Mouse (Mus musculus) liver, adult 2 months (tissue): ENCODE measurements at regions not wholly inside any gene's neighbourhood (a gene's known extent, or its start where the extent isn't known, plus 50 kb on each side); places are given as distances from the start of the nearest gene placed in this dataset.

ENCODE experiments used
- DNase-seq: peaks from one replicate; pipeline ENCODE4 v3.0.0-alpha.2; 2011; ENCODE audit warnings: low read depth, low spot score; ENCODE audit errors: extremely low read depth
- H3K27ac ChIP-seq: fragments of 200-500 bp; replicated peaks from 2 replicates; pipeline ENCODE4 v1.5.1; 2012; ENCODE audit warnings: low read depth, mild to moderate bottlenecking, control low read depth, inconsistent platforms, low read length; ENCODE audit not compliant: insufficient read depth
- H3K27me3 ChIP-seq: fragments of 200-500 bp; 2 replicates; pipeline ENCODE4 v1.6.1; 2012; ENCODE audit warnings: mild to moderate bottlenecking, moderate library complexity, low read length, inconsistent platforms; ENCODE audit not compliant: control insufficient read depth, insufficient read depth
- H3K36me3 ChIP-seq: fragments of 200-500 bp; 2 replicates; pipeline ENCODE4 v1.6.1; 2012; ENCODE audit warnings: low read length, inconsistent platforms; ENCODE audit not compliant: control insufficient read depth, insufficient read depth
- H3K4me1 ChIP-seq: fragments of 200-500 bp; 2 replicates; pipeline ENCODE4 v1.6.1; 2011; ENCODE audit warnings: low read length; ENCODE audit not compliant: control insufficient read depth, insufficient read depth
- H3K4me3 ChIP-seq: fragments of 200-500 bp; 2 replicates; pipeline ENCODE4 v1.5.1; 2011; ENCODE audit warnings: low read depth, mild to moderate bottlenecking, control low read depth, low read length, moderate library complexity; ENCODE audit not compliant: insufficient read depth
- H3K79me2 ChIP-seq: fragments of 200-500 bp; 2 replicates; pipeline ENCODE4 v1.6.1; 2012; ENCODE audit warnings: inconsistent platforms, mild to moderate bottlenecking, low read length, moderate library complexity; ENCODE audit not compliant: control insufficient read depth, insufficient read depth
- H3K9ac ChIP-seq: fragments of 200-500 bp; 2 replicates; pipeline ENCODE4 v1.6.1; 2012; ENCODE audit warnings: low read depth, mild to moderate bottlenecking, control low read depth, inconsistent platforms, low read length
- CTCF ChIP-seq: fragments of 200-500 bp; IDR thresholded peaks from 2 replicates; pipeline ENCODE4 v1.5.1; 2011; ENCODE audit warnings: low read depth, low read length, control low read depth
- POLR2A ChIP-seq: fragments of 200-500 bp; IDR thresholded peaks from 2 replicates; pipeline ENCODE4 v1.6.1; 2011; ENCODE audit warnings: low read length, control low read depth; ENCODE audit not compliant: insufficient read depth; ENCODE audit errors: extremely low read depth
- WGBS: fragments of 180-500 bp; shearing (Covaris S2); methylation state at CpG from one replicate; pipeline ENCODE4 v1.1.7; 2018; 5-methylcytosine and 5-hydroxymethylcytosine counted together

DNA sequence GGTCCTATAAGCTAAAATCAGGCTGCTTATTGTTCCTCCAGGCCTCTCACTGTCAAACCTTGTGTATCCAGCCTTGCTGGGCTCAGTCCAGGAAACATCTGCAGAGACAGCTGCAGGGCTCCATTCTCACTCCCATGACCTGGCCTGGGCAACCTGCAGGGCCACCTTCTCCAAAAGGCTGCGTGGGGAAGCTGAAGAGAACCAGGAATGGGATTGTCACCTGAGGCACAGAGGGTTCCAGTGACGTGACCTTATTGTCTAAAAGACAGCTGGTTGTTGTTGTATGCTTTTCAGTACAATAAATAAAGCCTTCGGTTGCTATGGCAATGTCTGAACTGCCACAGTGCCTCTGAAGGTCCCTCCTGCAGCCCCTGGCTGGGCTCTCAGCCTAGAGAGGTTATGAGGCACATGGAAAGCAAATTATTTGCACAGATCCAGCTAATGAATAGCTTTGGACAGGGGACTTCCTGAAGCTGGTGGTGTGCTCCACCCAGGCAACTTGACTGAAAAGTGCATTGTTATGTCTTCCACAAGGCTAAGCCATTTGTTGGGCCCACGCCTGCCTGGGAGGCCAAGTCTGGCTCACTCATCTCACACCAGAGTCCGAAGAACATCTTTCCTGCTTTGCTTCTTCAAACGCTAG, 250.1 kb downstream of the Ets1 start:
- TF ChIP-seq POLR2A (no peak), CTCF (no peak)
- Histone ChIP-seq H3K27me3 (no peaks in the 10 kb centered on the region), H3K36me3 (no peaks in the 10 kb centered on the region), H3K4me1 (no peaks in the 10 kb centered on the region), H3K9ac (no peak overlapping the region), H3K27ac (no peak overlapping the region), H3K4me3 (no peak overlapping the region), H3K79me2 (no peaks in the 10 kb centered on the region)
- WGBS: 79% methylated on average over 6 of the region's 6 CpGs
- no peak for DNase-seq

GRCm38 (mm10) chr9:32899801-32900200, 263.8 kb downstream of the Ets1 start:
- WGBS: 16% methylated on average over 4 of the region's 4 CpGs
- DNase-seq: peak; percentile 73
- Histone ChIP-seq H3K4me3 (no peak overlapping the region), H3K36me3 (no peaks in the 10 kb centered on the region), H3K27me3 (no peaks in the 10 kb centered on the region), H3K79me2 (no peaks in the 10 kb centered on the region), H3K4me1 (peaks cover 5% of the 10 kb centered on the region), H3K9ac (no peak overlapping the region), H3K27ac (no peak overlapping the region)
- TF ChIP-seq CTCF: no peak
- TF ChIP-seq POLR2A: no peak

- Histone ChIP-seq H3K27me3 (no peaks in the 10 kb centered on the region), H3K27ac (peak overlapping the region; percentile 73), H3K79me2 (no peaks in the 10 kb centered on the region), H3K4me1 (peaks cover 5% of the 10 kb centered on the region), H3K9ac (no peak overlapping the region), H3K36me3 (no peaks in the 10 kb centered on the region), H3K4me3 (no peak overlapping the region)
- peak; percentile 17 for DNase-seq
- TF ChIP-seq CTCF (no peak), POLR2A (no peak)
- 39% methylated on average over 4 of the region's 4 CpGs for WGBS
Measured at GRCm38 (mm10) chr9:32901287-32901686, 265.3 kb downstream of the Ets1 start.

- Histone ChIP-seq H3K27me3 (no peaks in the 10 kb centered on the region), H3K27ac (0 out of 2 replicates have a peak overlapping the region, but pooled peaks have one; percentile 28), H3K4me3 (no peak overlapping the region), H3K4me1 (no peaks in the 10 kb centered on the region; the same call in 1 of the 2 replicates), H3K9ac (no peak overlapping the region), H3K79me2 (no peaks in the 10 kb centered on the region), H3K36me3 (no peaks in the 10 kb centered on the region)
- TF ChIP-seq POLR2A (no peak), CTCF (no peak)
- 63% methylated on average over 8 of the region's 8 CpGs for WGBS
- DNase-seq: peak; percentile 30
Measured at GRCm38 (mm10) chr9:32906233-32906872, 270.3 kb downstream of the Ets1 start.

- Histone ChIP-seq H3K9ac (no peak overlapping the region), H3K36me3 (no peaks in the 10 kb centered on the region), H3K4me1 (no peaks in the 10 kb centered on the region), H3K27me3 (no peaks in the 10 kb centered on the region), H3K4me3 (no peak overlapping the region), H3K27ac (no peak overlapping the region), H3K79me2 (no peaks in the 10 kb centered on the region)
- WGBS: 86% methylated on average over 7 of the region's 7 CpGs
- no peak for DNase-seq
- TF ChIP-seq CTCF (no peak), POLR2A (no peak)
Measured at GRCm38 (mm10) chr9:32910641-32911040, 274.6 kb downstream of the Ets1 start.

DNA sequence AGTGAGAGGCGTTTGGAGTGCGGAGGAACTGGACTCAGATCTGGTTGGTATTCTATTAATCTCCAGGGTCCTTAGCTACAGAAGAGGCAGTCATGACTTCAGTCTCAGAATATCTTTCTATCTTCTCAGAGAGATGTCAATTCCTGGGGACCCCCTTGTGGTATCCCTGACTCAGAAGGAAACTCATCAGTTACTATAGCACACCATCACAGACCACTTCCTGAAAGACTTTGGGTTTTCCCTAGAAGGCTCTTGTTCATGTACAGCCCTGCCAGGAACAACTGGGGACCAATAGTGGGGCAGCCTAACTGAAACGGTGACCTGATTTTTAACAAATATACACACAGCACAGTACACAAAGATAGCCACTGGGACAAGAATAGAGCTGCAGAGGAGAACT, 279.6 kb downstream of the Ets1 start:
- no peak overlapping the region for H3K27ac ChIP-seq
- TF ChIP-seq POLR2A: no peak
- TF ChIP-seq CTCF: no peak
- no peak overlapping the region for H3K4me3 ChIP-seq
- no peaks in the 10 kb centered on the region for H3K36me3 ChIP-seq
- no peaks in the 10 kb centered on the region for H3K27me3 ChIP-seq
- no peaks in the 10 kb centered on the region for H3K79me2 ChIP-seq
- no peaks in the 10 kb centered on the region for H3K4me1 ChIP-seq
- DNase-seq: no peak
- WGBS: 84% methylated on average over 3 of the region's 3 CpGs
- no peak overlapping the region for H3K9ac ChIP-seq
